Mouse (Mus musculus) heart, adult 2 months (tissue): ENCODE measurements at regions not wholly inside any gene's neighbourhood (a gene's known extent, or its start where the extent isn't known, plus 50 kb on each side); places are given as distances from the start of the nearest gene placed in this dataset.

ENCODE experiments used
- DNase-seq, 2 experiments: peaks; one replicate each; pipeline ENCODE4 v3.0.0; 2021
- H3K27ac ChIP-seq: fragments of 200-600 bp; 2 replicates; pipeline ENCODE4 v1.8.1; 2022
- H3K27me3 ChIP-seq: fragments of 200-500 bp; 2 replicates; pipeline ENCODE4 v1.6.1; 2012; ENCODE audit warnings: mild to moderate bottlenecking, low read length, inconsistent platforms, mixed read lengths; ENCODE audit not compliant: control insufficient read depth, insufficient read depth
- H3K36me3 ChIP-seq: fragments of 200-500 bp; 2 replicates; pipeline ENCODE4 v1.6.1; 2012; ENCODE audit warnings: low read length, inconsistent platforms; ENCODE audit not compliant: control insufficient read depth, insufficient read depth
- H3K4me1 ChIP-seq: fragments of 200-500 bp; 2 replicates; pipeline ENCODE4 v1.6.1; 2011; ENCODE audit warnings: low read length; ENCODE audit not compliant: control insufficient read depth, insufficient read depth
- H3K4me3 ChIP-seq: fragments of 200-600 bp; 2 replicates; pipeline ENCODE4 v1.8.1; 2022
- H3K79me2 ChIP-seq: fragments of 200-500 bp; replicated peaks from 2 replicates; pipeline ENCODE4 v1.6.1; 2012; ENCODE audit warnings: mild to moderate bottlenecking, inconsistent platforms, low read length, moderate library complexity, mixed read lengths; ENCODE audit not compliant: control insufficient read depth, insufficient read depth
- H3K9ac ChIP-seq: fragments of 200-500 bp; 2 replicates; pipeline ENCODE4 v1.6.1; 2012; ENCODE audit warnings: low read depth, mild to moderate bottlenecking, control low read depth, inconsistent platforms, low read length, mixed read lengths
- CTCF ChIP-seq: fragments of 200-600 bp; IDR thresholded peaks from 2 replicates; pipeline ENCODE4 v1.8.1; 2022; ENCODE audit warnings: antibody characterized with exemption, mild to moderate bottlenecking, moderate library complexity
- EP300 ChIP-seq: fragments of 200-500 bp; IDR thresholded peaks from 2 replicates; pipeline ENCODE4 v1.6.1; 2011; ENCODE audit warnings: low read depth, low read length, control low read depth; ENCODE audit not compliant: insufficient read depth
- POLR2A ChIP-seq: fragments of 200-500 bp; IDR thresholded peaks from 2 replicates; pipeline ENCODE4 v1.6.1; 2011; ENCODE audit warnings: mild to moderate bottlenecking, low read depth, low read length, control low read depth; ENCODE audit not compliant: insufficient read depth
- WGBS: fragments of 180-500 bp; shearing (Covaris S2); methylation state at CpG from one replicate; pipeline ENCODE4 v1.1.7; 2018; 5-methylcytosine and 5-hydroxymethylcytosine counted together
- intact Hi-C: fragments of 180-260 bp; cut with DNase I; formaldehyde crosslinking; loops from one replicate; pipeline ENCODE4 v1.15.1; 2025

GRCm38 (mm10) chr3:137289683-137289984, 51.2 kb upstream of the Emcn start:
- Histone ChIP-seq H3K27me3 (no peaks in the 10 kb centered on the region), H3K27ac (no peak overlapping the region), H3K4me3 (no peak overlapping the region), H3K36me3 (peaks cover 2% of the 10 kb centered on the region; the same call in 1 of the 2 replicates), H3K9ac (no peak overlapping the region), H3K4me1 (peaks cover 4% of the 10 kb centered on the region), H3K79me2 (no peaks in the 10 kb centered on the region)
- no peak for DNase-seq
- TF ChIP-seq POLR2A: no peak
- no peak for TF ChIP-seq CTCF
- TF ChIP-seq EP300: no peak
- 90% methylated on average over 3 of the region's 3 CpGs for WGBS
- intact Hi-C loops: loop anchor here (5.0 kb wide), 1 partner anchor 33 kb away; no protein-coding TSS in a partner anchor
